Mouse (Mus musculus): Measurements from ENCODE around the gene 4933415A04Rik.

The 4933415A04Rik gene

DNA sequence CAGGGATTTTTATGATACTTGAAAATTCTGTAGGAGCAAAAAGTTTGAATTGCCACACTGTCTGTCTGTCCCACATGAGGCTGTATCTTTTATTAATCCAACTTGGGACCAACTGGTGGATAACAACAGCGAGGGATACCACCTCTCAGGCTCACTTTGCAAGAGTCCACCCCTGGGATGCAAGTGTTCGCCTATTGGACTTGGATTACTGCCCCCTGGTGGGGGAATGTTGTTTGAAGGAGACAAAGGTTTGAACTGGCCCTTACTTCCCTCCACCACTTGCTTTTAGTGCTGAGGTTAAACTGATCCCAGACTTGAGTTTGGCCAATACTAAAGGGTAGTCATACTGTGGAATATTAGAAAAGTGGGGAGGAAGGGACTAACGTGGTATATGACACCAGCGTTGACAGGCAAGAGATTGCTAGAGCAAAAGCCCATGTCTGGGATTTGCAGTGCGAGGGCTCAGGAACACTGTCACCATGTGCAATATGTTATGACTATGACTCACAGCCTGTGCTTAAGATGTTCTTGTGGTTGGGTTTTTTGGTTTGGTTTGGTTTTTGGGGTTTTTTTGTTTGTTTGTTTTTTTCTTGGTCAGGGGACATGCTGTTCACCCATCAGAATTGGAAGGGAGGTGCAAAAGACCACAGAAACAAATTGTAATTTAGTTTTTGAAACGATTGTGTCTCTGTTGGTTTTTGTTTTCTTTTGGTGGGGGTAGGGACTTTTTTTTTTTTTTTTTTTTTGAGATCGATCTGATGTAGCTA lies at the start of gene 4933415A04Rik:
4933415A04Rik (plus strand) TSS at position 717 of the 767 bp plus-strand sequence.
- no peak for DNase-seq (ENCODE audit: low spot score)

DNA sequence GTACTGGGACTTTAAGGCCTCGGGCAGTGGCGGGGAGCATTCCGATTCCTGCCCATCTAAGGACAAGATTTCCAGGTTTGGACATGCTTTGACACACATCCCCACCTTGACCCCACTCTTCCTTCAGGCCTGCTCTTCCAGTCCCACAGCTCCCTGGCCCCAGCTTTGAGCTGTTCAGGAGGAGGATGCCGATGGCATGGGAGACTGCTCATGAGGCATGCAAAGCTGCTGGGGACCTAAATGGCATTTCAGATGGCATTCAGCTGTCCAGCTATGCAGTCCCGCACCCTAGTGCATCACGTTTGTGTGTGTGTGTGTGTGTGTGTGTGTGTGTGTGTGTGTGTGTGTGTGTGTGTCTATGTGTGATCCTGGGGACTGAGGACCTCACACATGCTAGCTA lies 49.8 kb upstream of the 4933415A04Rik start:
- DNase-seq (ENCODE audit: low spot score), result no peak

DNA sequence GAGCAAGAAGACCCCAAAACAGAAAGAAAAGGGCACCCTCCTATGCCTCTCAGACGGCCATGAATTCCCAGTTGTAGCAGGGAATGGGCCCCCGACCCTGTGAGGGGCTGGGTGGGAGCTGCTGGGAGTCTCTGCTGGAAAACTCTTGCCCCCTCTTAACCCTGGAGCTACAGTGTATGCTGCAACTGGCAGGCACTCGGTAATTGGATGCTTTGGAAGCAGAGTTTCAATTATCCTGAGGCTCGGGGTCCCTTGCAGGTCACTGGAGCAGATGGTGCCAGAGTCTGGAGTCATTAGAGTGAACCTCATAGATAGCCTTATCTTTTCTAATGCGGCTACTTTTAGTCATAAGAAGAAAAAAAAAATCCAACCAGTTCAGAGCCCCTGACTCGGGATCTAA lies 47.0 kb upstream of the 4933415A04Rik start:
- no peak for DNase-seq (ENCODE audit: low spot score)

DNA sequence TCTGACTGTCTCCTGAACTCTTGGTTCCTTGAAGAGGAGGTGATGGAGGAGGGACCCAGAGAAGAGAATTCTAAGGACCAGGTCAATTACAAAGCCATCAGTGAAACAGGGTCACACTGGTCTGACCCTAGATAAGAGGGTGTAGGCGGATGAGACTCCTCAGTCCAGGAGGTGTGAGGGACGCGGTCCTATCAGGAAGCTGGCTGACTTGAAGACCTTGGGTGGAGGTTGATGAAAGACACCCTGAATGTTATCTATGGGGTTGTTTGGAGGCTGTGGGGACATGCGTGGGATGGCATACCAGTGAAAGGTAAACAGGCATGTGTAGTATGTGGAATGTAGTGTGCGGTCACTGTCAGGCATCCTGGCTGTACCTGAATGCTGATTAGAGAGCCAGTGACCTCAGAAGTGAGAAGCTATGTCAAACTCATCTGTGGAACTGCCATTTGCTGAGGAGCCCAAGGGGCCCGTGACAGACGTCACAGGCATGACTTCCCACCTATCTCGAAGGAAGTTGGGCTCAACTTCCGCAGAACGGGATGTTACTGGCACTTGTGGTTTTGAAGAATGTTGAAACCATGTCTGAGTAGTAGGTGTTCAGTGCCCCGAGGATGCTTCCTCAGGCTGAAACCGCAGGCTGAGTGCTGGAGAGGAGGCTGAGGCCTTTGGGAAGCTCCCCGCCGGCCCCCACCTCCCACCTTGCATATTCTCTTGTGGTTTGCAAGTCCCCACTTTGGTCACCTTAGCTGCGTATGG lies 43.0 kb upstream of the 4933415A04Rik start:
- DNase-seq (ENCODE audit: low spot score), result peak; percentile 51

DNA sequence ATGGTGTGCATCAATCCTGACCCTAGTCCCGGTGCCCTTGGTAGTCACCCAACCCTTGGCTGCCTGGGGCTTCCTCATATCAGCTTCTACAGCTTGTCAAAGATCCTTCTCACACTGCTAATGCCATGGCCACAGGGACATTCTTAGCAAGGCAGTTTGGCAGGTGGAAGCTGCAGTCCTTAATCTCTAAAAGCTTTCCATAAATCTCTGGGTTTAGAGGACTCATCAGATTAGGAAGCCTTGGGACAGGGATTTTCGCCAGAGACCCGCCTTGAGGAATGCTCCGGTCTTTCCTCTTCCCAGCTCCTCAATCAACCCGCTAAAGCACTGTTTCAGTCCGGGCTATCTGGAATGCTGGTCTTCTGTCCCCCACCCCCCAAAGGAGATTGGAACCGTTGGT lies 42.0 kb upstream of the 4933415A04Rik start:
- no peak for DNase-seq (ENCODE audit: low spot score)

DNA sequence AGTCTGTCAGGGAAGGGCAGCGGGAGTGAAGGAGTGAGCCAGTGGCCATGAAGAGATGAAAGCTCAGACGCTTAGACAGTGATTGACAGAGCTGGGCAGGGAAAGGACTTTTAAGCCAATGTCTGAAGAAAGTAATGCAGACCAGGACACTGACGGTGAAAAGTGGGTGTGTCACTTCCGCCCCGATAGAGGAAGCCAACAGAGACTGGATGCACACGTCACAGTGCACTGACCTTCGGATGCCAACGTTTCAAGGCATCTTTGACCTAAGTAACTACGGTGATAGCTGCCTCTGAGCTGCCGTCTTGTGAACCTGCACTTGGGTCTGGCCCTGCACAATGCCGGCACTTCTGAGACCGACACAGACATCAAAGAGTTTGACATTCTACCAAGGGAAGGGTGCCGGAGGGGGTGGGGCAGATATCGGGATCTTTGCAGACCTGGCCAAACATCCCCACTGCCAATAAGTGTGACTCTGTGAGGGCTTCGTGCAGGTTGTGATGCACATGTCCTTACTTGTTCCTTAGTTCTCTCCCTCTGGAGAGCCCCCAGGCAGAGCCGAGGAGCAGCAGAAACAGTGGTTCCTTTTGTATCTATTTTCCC lies 40.9 kb upstream of the 4933415A04Rik start:
- DNase-seq (ENCODE audit: low spot score), result no peak

DNA sequence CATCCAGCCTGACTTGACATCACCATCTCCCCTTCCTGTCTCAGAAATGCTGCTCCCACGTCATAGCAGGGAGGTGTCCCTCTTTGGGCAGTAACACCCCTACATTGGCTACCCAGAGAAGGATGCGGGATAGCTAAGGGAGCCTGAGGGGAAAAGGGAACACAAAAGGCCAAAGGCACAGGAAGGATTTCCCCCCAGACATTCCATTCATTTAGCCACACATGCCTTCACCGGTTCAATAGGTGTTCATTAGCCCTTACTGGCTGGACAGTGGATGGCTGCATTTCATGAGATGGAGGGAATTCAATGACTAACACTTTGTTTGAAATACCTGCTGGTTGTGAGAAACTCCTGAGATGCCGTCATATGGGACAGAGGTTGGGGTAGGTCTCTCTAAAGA lies 40.2 kb upstream of the 4933415A04Rik start:
- DNase-seq (ENCODE audit: low spot score), result no peak

DNA sequence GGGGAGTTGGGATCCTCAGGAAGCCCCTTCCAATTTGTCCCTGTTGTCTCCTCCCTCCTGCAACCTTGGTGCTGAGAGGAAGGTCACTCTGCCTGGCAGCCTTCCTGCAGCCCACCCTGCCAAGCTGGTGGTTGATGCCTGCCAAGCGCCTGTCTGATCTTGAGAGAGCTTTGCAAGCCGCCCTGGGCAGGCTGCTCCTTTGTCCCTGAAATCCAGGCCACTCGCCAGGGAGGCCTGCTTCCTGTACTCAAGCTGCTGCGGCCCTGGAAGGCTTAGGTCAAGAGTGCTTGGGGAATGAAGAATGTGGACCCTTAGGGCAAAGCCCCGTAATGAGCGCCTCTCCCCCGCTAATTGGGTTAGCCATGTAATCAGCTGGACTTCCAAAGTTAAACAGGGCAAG lies 38.7 kb upstream of the 4933415A04Rik start:
- peak; percentile 62 for DNase-seq (ENCODE audit: low spot score)

DNA sequence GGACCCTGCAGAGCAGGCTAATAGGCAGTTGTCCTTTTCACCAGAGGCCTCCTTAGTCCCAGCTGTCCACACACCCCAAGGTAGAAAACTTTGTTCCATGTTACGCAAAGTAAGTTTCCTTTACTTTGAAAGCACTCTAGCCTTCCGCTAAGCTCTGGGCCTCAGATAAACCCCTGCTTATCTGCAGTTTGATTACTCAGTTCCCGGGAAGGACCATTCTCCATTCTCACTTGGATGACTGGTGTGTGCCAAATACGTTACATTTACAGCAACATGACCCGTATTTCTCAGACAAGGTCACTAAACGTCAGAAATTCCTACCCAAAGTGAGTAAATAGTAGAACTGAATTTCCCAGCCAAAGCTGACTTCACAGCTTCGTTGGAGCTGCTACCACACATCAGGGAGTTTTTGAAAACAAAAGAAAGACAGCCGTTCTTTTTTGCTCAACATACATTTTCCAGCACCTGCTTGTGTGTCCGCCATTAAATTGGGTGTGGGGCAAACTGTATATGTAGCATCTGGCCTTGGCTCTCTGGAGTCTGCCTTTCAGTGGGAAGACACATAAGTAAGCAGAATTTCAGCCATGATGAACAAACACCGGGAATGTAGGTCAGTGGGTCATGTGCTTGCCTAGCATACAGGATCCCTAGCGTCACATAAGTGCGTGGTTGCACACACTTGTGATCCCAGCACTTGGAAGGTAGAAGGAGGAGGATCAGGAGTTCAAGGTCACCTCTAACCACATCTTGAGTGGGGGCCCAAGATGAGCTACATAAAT lies 38.0 kb upstream of the 4933415A04Rik start:
- DNase-seq (ENCODE audit: low spot score), result no peak

DNA sequence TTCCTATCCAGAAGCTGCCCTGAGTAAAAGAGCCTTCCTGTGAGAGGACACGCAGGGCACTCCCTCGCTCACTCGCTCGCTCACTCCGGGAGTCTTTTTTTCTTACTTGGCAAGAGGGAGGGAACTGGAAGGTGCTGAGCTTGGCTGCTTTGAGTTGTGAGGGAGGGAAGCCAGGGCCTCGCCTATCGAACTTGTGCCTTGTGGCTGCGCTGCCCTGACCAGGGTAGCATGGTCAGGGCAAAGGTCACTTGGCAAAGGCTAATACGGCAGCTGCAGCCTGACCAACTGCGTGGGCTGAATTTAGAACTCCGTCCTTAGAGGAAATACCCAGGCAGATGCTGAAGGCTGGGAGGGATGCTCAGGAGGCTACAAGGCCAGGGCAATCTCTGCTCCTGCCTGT lies 37.1 kb upstream of the 4933415A04Rik start:
- DNase-seq (ENCODE audit: low spot score), result peak; percentile 80

DNA sequence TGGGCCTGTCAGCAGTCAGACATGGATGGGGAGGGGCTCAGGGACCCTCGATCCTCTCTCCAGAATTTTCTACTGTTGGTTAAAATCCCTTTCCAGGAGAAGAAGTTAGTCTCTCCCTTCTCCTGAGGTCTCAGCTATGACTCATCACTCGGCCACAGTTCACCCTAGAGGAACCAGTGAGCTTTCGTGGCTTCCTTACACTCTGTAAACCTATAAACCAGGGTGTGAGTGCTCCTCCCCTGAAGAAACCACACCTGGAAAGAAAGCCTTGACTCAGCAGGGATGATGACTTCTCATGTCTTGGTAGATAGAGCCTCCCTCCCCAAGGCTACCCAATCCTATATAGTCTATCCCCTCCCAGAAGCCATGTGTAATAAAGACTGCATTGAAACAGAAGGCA lies 35.1 kb upstream of the 4933415A04Rik start:
- DNase-seq (ENCODE audit: low spot score), result no peak

DNA sequence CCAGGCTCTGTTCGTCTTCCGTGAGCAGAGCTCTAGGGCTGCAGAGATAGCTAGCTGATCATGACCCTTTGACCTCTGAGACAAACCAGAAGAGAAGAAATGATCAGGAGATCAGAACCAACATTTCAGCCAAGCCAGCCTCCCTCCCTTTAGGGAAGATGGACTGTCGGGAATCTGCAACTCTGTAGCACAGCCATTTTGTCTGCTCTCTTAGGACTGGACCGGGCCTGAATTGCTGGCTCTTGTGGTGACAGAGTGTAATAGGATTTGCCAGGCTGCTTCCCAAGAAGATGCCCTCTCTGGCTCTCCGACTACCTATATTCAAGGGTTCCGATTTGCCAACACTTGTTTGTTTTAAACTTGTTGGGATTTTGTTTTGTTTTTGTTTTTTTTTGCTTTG lies 34.2 kb upstream of the 4933415A04Rik start:
- DNase-seq (ENCODE audit: low spot score), result no peak

DNA sequence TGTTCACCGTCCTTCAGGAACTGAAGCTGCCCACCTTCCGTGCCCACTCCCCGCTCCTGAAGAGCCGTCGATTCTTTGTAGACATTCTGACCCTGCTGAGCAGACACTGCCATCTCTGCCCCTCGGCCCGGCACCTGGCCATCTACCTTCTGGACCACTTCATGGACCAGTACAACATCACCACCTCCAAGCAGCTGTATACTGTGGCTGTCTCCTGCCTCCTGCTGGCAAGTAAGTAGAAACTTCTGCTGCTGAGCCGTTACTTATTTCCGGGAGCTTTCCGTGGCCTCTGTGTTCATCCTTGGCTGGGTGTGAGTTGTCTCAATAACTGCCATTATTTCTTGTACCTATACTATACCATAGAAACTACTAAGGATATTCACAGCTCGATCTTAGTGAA lies 30.3 kb upstream of the 4933415A04Rik start:
- no peak for DNase-seq (ENCODE audit: low spot score)

DNA sequence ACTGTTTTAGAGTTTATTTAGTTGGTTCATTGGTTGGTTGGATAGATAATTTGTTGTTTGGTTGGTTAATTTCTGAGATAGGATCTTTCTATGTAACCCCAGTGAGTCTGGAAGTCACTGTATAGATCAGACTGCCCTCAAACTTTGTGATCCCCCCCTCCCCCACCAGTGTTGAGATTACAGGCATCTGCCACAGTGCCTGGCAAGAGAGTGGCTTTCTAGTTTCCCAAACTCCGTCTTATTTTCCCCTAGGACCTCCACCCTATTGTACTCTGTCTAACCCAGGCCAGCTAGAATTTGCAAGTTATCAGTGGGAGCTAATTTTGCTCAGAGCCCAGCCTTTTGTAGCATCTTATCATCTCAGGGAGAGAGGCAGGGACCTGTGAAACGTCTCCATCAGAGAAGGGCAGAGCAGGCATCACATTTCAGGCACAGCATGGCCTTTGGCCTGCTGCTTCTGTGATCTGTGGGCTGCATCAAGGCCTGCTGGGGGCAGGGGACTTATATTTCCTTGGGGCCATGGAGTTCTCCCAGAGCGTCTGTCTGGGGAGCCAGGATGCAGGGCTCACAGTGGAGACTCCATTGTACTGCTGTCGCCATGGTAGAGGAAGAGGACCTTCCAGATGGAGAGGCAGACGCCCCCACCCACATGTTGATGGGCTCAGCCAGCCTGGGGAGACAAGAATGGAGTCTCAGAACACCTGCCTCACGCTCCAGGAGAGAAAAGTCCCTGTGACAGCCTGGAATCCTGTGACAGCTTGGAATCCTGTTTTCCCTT lies 27.1 kb upstream of the 4933415A04Rik start:
- DNase-seq (ENCODE audit: low spot score), result no peak

DNA sequence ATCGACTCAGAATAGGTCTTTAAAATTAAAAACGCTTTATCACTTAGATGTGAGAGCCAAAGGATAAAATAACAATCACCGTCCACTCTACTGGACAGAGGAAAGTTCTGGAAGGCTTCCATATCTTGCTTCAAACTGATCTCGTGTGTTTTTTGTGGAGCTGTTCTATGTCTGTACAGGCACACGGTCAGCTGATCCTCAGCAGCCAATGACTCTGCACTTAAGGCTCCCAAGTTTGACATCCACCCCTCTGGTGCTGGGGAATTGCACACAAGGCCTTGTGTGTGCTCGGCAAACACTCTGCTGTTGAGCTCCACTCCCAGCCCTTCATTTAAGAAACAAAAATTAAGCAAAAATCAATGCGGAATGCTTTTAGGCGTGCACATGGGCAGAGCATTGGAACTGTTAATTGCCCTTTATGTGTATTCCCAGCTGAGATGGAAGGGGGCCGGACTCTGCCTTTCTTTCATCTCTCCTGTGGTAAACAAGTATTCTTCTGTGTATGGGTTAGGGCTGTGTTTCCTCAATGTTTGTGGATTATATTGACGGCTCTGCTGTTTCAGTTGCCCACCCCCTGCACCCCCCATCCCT lies 23.1 kb upstream of the 4933415A04Rik start:
- DNase-seq (ENCODE audit: low spot score), result no peak

DNA sequence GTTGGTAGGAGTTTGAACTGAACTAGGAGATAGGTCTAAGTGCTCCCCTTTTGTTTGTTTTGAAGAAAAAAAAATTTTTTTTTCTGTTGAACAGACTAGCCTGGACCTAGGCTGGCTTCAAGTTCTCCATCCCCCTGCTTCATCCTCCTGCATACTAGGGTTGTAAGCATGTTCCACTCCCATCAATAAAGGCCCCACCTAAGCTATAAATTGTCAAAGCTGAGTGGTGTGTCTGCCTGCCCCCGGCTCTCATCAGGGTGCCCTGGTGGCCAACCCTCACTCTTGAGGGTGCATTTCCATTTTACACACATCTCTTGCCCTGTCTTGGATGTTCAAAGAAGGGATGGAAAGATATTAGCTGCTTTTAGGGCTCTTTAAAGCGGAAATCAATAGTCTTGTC lies 21.4 kb upstream of the 4933415A04Rik start:
- no peak for DNase-seq (ENCODE audit: low spot score)

DNA sequence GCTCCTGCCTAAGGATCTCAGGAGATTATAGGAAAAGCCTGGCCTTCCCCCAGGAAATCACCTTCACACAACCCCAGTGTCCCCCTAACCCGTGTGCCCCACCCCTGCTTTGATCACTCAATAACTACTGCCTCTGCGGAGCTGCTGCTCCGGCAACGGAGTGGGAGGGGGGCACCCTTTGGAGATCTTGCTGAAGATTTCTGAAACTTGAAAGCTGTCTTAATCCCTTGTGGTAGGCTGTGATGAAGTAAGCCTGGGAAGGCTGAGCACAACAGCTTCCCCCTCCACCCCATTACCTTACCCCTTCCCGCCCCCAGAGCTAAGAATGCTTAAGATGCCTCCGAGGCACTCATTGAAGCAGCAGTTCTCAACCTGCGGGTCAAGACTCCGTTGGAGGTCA lies 21.0 kb upstream of the 4933415A04Rik start:
- DNase-seq (ENCODE audit: low spot score), result no peak

DNA sequence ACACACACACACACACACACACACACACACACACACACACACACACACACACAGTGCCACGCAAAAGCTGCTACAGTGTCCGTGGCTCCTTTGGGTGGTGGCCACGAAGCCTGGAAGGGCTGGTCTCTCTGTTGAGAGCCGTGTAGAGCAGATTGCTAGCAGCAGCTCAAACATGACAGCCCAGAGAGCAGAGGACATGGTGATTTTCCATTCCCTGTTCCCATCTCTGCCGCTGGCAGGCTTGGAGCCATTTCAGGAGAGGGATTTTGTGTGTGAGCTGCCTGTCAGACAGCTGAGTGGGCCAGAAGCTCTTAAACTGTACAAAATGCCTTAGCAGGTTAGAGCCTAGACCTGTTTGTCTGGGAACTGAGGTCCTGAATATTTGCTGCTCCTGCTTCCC lies 20.1 kb upstream of the 4933415A04Rik start:
- no peak for DNase-seq (ENCODE audit: low spot score)

DNA sequence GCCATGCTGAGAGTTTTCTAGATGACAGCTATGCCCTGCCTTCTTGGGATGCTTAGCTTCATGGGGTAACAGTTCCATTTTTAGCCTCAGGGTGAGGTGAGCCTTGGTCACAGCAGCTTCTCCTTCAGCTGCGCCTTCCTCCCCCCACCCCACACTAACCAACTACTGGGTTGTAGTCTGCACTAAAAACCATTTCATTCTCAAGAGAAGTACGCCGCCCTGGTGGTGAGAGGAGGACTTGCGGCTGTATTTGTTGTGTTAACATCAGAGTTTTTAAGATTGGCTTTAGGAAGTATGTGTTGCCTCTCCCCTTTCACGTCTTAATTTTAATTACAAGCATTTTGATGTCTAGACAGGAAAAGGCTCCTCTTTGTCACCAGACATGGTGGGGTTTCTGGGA lies 18.6 kb upstream of the 4933415A04Rik start:
- DNase-seq (ENCODE audit: low spot score), result no peak

DNA sequence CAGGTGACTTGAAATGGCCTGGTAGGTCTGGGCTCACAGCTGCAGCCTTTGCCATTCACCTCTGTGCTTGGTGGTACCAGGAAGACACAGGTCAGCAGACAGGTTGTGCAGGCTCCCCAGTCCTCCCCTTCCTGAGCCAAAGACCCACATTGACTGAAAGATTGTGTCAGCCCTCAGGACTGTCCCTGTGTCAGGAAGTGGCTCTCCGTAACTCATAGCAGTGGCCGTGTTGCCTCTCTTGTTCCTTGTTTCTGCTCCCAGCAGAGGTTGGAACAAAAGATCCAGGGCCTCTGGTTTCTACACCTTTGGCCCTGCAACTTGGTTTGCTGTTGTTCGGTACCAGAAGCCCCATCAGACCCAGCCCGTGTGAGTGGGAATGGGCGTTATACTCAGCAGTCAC lies 17.7 kb upstream of the 4933415A04Rik start:
- DNase-seq (ENCODE audit: low spot score), result peak; percentile 2

DNA sequence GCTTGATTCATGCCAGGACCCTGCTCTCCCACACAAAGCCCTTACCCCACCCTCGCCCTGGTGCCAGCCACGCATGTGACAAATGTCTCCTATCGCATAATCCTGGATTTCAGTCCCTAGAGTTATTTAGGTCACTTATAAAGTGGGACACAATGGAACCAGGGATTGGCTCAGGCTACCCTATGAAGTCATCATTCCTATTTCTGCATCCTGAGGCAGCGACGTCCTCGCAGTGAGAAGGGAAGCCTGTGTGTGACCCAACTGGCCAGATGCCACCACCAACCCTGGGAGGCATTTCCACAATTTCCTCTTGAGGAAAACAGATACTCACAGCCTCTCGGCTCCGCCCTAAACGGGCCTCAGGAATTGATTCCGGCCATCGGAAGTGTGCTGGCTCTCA lies 17.2 kb upstream of the 4933415A04Rik start:
- DNase-seq (ENCODE audit: low spot score), result peak; percentile 9

Measured in testis, postnatal 14 days (tissue).